Mouse (Mus musculus): ENCODE measurements around the gene Thsd7b. TPM values are rescaled to one million over a fixed set of nuclear protein-coding genes. Genes with fewer than 3 reads are reported as not detected.
"Not testable (repeated sequence)": the region's sequence is repeated elsewhere in the genome, so short reads cannot be mapped to it uniquely, and the experiment has no call there.

The Thsd7b gene
- polyA plus RNA-seq, 1 experiment from 2014 or later = 19.6 TPM

- Histone ChIP-seq H3K27ac (ENCODE audit: low read depth, low read length) (no peak overlapping the region), H3K9ac (ENCODE audit: low read length) (no peak overlapping the region), H3K9me3 (ENCODE audit: control insufficient read depth, low read length) (no peaks in the 10 kb centered on the region), H3K4me1 (ENCODE audit: control insufficient read depth, insufficient read depth, low read length) (no peaks in the 10 kb centered on the region), H3K4me3 (ENCODE audit: low read depth, low read length) (no peak overlapping the region), H3K27me3 (ENCODE audit: control insufficient read depth, insufficient read depth, low read length) (no peaks in the 10 kb centered on the region), H3K4me2 (ENCODE audit: low read depth) (no peak overlapping the region), H3K36me3 (ENCODE audit: control insufficient read depth, insufficient read depth, low read length) (no peaks in the 10 kb centered on the region)
- WGBS = 88% methylated on average over 6 of the region's 6 CpGs
- ATAC-seq (ENCODE audit: insufficient read depth, low FRiP score, low TSS enrichment) (no peak), DNase-seq (ENCODE audit: low spot score) (no peak)
These were observed 351.4 kb downstream of the Thsd7b start for GRCm38 (mm10) chr1:129624519-129624918.

GRCm38 (mm10) chr1:129635146-129635545 lies 362.0 kb downstream of the Thsd7b start:
- ATAC-seq (ENCODE audit: insufficient read depth, low FRiP score, low TSS enrichment) (no peak), DNase-seq (ENCODE audit: low spot score) (no peak)
- Histone ChIP-seq H3K4me1 (ENCODE audit: control insufficient read depth, insufficient read depth, low read length) (no peaks in the 10 kb centered on the region), H3K27me3 (ENCODE audit: control insufficient read depth, insufficient read depth, low read length) (no peaks in the 10 kb centered on the region), H3K27ac (ENCODE audit: low read depth, low read length) (no peak overlapping the region), H3K4me3 (ENCODE audit: low read depth, low read length) (no peak overlapping the region), H3K36me3 (ENCODE audit: control insufficient read depth, insufficient read depth, low read length) (no peaks in the 10 kb centered on the region), H3K4me2 (ENCODE audit: low read depth) (no peak overlapping the region), H3K9me3 (ENCODE audit: control insufficient read depth, low read length) (no peaks in the 10 kb centered on the region), H3K9ac (ENCODE audit: low read length) (no peak overlapping the region)
- 90% methylated on average over 4 of the region's 4 CpGs for WGBS

- WGBS = 74% methylated on average over 8 of the region's 8 CpGs
- ATAC-seq (ENCODE audit: insufficient read depth, low FRiP score, low TSS enrichment) = no peak
These were observed 371.3 kb downstream of the Thsd7b start for GRCm38 (mm10) chr1:129644252-129644861.

GRCm38 (mm10) chr1:129651448-129651847 lies 378.3 kb downstream of the Thsd7b start:
- not testable (repeated sequence) for ATAC-seq (ENCODE audit: insufficient read depth, low FRiP score, low TSS enrichment); H3K36me3 ChIP-seq (ENCODE audit: control insufficient read depth, insufficient read depth, low read length); H3K9me3 ChIP-seq (ENCODE audit: control insufficient read depth, low read length); H3K27ac ChIP-seq (ENCODE audit: low read depth, low read length); H3K4me1 ChIP-seq (ENCODE audit: control insufficient read depth, insufficient read depth, low read length); DNase-seq (ENCODE audit: low spot score); H3K4me3 ChIP-seq (ENCODE audit: low read depth, low read length); H3K27me3 ChIP-seq (ENCODE audit: control insufficient read depth, insufficient read depth, low read length); H3K4me2 ChIP-seq (ENCODE audit: low read depth); H3K9ac ChIP-seq (ENCODE audit: low read length)
- 92% methylated on average over 6 of the region's 6 CpGs for WGBS

More at GRCm38 (mm10) chr1:129644252-129644861, 371.3 kb downstream of the Thsd7b start:
- no peaks in the 10 kb centered on the region for H3K9me3 ChIP-seq (ENCODE audit: control insufficient read depth, low read length)
- no peak overlapping the region for H3K9ac ChIP-seq (ENCODE audit: low read length)
- H3K36me3 ChIP-seq (ENCODE audit: control insufficient read depth, insufficient read depth, low read length) = no peaks in the 10 kb centered on the region
- no peak overlapping the region for H3K4me3 ChIP-seq (ENCODE audit: low read depth, low read length)
- H3K27ac ChIP-seq (ENCODE audit: low read depth, low read length) = no peak overlapping the region
- no peak for DNase-seq (ENCODE audit: low spot score)
- no peaks in the 10 kb centered on the region for H3K27me3 ChIP-seq (ENCODE audit: control insufficient read depth, insufficient read depth, low read length)
- no peaks in the 10 kb centered on the region for H3K4me1 ChIP-seq (ENCODE audit: control insufficient read depth, insufficient read depth, low read length)
- no peak overlapping the region for H3K4me2 ChIP-seq (ENCODE audit: low read depth)

- Histone ChIP-seq H3K4me3 (ENCODE audit: low read depth, low read length) (no peak overlapping the region), H3K4me1 (ENCODE audit: control insufficient read depth, insufficient read depth, low read length) (no peaks in the 10 kb centered on the region), H3K27me3 (ENCODE audit: control insufficient read depth, insufficient read depth, low read length) (no peaks in the 10 kb centered on the region), H3K9me3 (ENCODE audit: control insufficient read depth, low read length) (no peaks in the 10 kb centered on the region), H3K36me3 (ENCODE audit: control insufficient read depth, insufficient read depth, low read length) (no peaks in the 10 kb centered on the region), H3K4me2 (ENCODE audit: low read depth) (no peak overlapping the region), H3K9ac (ENCODE audit: low read length) (no peak overlapping the region), H3K27ac (ENCODE audit: low read depth, low read length) (no peak overlapping the region)
- no peak for ATAC-seq (ENCODE audit: insufficient read depth, low FRiP score, low TSS enrichment)
- DNase-seq (ENCODE audit: low spot score) = no peak
- WGBS = 62% methylated on average over 3 of the region's 3 CpGs
These were observed 384.9 kb downstream of the Thsd7b start for GRCm38 (mm10) chr1:129658045-129658444.

GRCm38 (mm10) chr1:129675878-129676277 lies 402.8 kb downstream of the Thsd7b start:
- no peak overlapping the region for H3K4me3 ChIP-seq (ENCODE audit: low read depth, low read length)
- H3K27me3 ChIP-seq (ENCODE audit: control insufficient read depth, insufficient read depth, low read length) = no peaks in the 10 kb centered on the region
- no peaks in the 10 kb centered on the region for H3K36me3 ChIP-seq (ENCODE audit: control insufficient read depth, insufficient read depth, low read length)
- no peak overlapping the region for H3K9ac ChIP-seq (ENCODE audit: low read length)
- no peaks in the 10 kb centered on the region for H3K9me3 ChIP-seq (ENCODE audit: control insufficient read depth, low read length)
- H3K4me1 ChIP-seq (ENCODE audit: control insufficient read depth, insufficient read depth, low read length) = no peaks in the 10 kb centered on the region
- no peak for DNase-seq (ENCODE audit: low spot score)
- no peak overlapping the region for H3K27ac ChIP-seq (ENCODE audit: low read depth, low read length)
- H3K4me2 ChIP-seq (ENCODE audit: low read depth) = no peak overlapping the region
- WGBS = 58% methylated on average over 1 of the region's 1 CpGs
- no peak for ATAC-seq (ENCODE audit: insufficient read depth, low FRiP score, low TSS enrichment)

GRCm38 (mm10) chr1:129678851-129679250 lies 405.7 kb downstream of the Thsd7b start:
- no peak for DNase-seq (ENCODE audit: low spot score)
- no peak overlapping the region for H3K27ac ChIP-seq (ENCODE audit: low read depth, low read length)
- WGBS = 67% methylated on average over 4 of the region's 4 CpGs
- no peak for ATAC-seq (ENCODE audit: insufficient read depth, low FRiP score, low TSS enrichment)
- no peak overlapping the region for H3K4me2 ChIP-seq (ENCODE audit: low read depth)
- H3K36me3 ChIP-seq (ENCODE audit: control insufficient read depth, insufficient read depth, low read length) = no peaks in the 10 kb centered on the region
- H3K4me3 ChIP-seq (ENCODE audit: low read depth, low read length) = no peak overlapping the region
- no peak overlapping the region for H3K9ac ChIP-seq (ENCODE audit: low read length)
- H3K27me3 ChIP-seq (ENCODE audit: control insufficient read depth, insufficient read depth, low read length) = no peaks in the 10 kb centered on the region
- no peaks in the 10 kb centered on the region for H3K9me3 ChIP-seq (ENCODE audit: control insufficient read depth, low read length)
- no peaks in the 10 kb centered on the region for H3K4me1 ChIP-seq (ENCODE audit: control insufficient read depth, insufficient read depth, low read length)

- WGBS = 84% methylated on average over 1 of the region's 1 CpGs
These were observed 432.6 kb downstream of the Thsd7b start for GRCm38 (mm10) chr1:129705701-129706100.

GRCm38 (mm10) chr1:129712706-129713105 lies 439.6 kb downstream of the Thsd7b start:
- no peak overlapping the region for H3K4me3 ChIP-seq (ENCODE audit: low read depth, low read length)
- no peaks in the 10 kb centered on the region for H3K36me3 ChIP-seq (ENCODE audit: control insufficient read depth, insufficient read depth, low read length)
- H3K9ac ChIP-seq (ENCODE audit: low read length) = no peak overlapping the region
- no peaks in the 10 kb centered on the region for H3K9me3 ChIP-seq (ENCODE audit: control insufficient read depth, low read length)
- no peaks in the 10 kb centered on the region for H3K27me3 ChIP-seq (ENCODE audit: control insufficient read depth, insufficient read depth, low read length)
- no peak for DNase-seq (ENCODE audit: low spot score)
- H3K4me1 ChIP-seq (ENCODE audit: control insufficient read depth, insufficient read depth, low read length) = no peaks in the 10 kb centered on the region
- H3K27ac ChIP-seq (ENCODE audit: low read depth, low read length) = no peak overlapping the region
- no peak for ATAC-seq (ENCODE audit: insufficient read depth, low FRiP score, low TSS enrichment)
- H3K4me2 ChIP-seq (ENCODE audit: low read depth) = no peak overlapping the region
- WGBS = 97% methylated on average over 3 of the region's 3 CpGs

More at GRCm38 (mm10) chr1:129705701-129706100, 432.6 kb downstream of the Thsd7b start:
- ATAC-seq (ENCODE audit: insufficient read depth, low FRiP score, low TSS enrichment) = no peak
- Histone ChIP-seq H3K27ac (ENCODE audit: low read depth, low read length) (no peak overlapping the region), H3K4me3 (ENCODE audit: low read depth, low read length) (no peak overlapping the region), H3K4me2 (ENCODE audit: low read depth) (no peak overlapping the region), H3K4me1 (ENCODE audit: control insufficient read depth, insufficient read depth, low read length) (no peaks in the 10 kb centered on the region), H3K9me3 (ENCODE audit: control insufficient read depth, low read length) (no peaks in the 10 kb centered on the region), H3K36me3 (ENCODE audit: control insufficient read depth, insufficient read depth, low read length) (no peaks in the 10 kb centered on the region), H3K27me3 (ENCODE audit: control insufficient read depth, insufficient read depth, low read length) (no peaks in the 10 kb centered on the region), H3K9ac (ENCODE audit: low read length) (no peak overlapping the region)
- DNase-seq (ENCODE audit: low spot score) = no peak

Data from neural tube, embryonic 11.5 days (tissue).